Mouse (Mus musculus): Measurements from ENCODE around the gene Dnajc24.

- TF ChIP-seq CTCF (IDR thresholded peaks at IDR 0.05) = no peak
- no peak for TF ChIP-seq EP300 (IDR thresholded peaks at IDR 0.05)
Observed at GRCm38 (mm10) chr2:106041961-106042360, 38.6 kb upstream of the Dnajc24 start.

Data from lung, postnatal 0 days (tissue).